Mouse (Mus musculus) brain, adult 2 months (tissue): ENCODE data around the gene Zfp966.
"Not testable (repeated sequence)": the region's sequence is repeated elsewhere in the genome, so short reads cannot be mapped to it uniquely, and the experiment has no call there.

Source experiments
- DNase-seq: peaks from one replicate; pipeline ENCODE4 v3.0.0; 2011; ENCODE audit warnings: low read depth, low spot score

The Zfp966 gene

DNA sequence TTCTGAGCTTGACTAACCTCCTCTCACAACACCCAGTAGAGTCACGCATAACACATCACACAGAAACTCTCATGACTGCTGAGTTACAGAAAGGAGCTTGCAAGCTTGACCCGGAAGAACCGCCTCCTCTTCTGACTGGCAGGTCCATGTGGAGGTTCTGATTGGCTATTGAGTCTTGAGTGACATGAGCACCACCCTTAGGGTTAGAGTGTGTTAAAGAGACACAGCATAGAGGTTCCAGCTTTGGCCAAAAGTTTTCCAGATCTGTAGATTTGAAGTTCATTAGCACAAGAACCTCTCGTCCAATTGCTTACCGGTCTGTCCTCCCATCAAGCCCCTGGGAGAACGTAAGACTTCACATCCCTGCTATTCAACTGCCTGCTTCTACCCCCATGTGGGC, at the start of gene Zfp966:
Gene Zfp966 (minus strand): TSS at position 101 of the 400 bp plus-strand sequence.
- DNase-seq: not testable (repeated sequence)

GRCm38 (mm10) chr2:175965031-175965430, 34.1 kb upstream of the Zfp966 start, which contains the start of gene Gm2026:
Gene Gm2026 (plus strand): TSS chr2:175965331.
- DNase-seq: not testable (repeated sequence)

DNA sequence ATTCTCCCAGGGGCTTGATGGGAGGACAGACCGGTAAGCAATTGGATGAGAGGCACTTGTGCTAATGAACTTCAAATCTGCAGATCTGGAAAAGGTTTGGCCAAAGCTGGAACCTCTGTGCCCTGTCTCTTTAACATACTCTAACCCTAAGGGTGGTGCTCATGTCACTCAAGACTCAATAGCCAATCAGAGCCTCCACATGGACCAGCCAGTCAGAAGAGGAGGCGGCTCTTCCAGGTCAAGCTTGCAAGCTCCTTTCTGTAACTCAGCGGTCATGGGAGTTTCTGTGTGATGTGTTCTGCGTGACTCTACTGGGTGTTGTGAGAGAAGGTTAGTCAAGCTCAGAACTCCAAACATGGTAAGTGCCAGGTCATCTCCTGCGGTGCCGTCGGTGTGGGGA, 61.9 kb downstream of the Zfp966 start, which contains the start of gene Gm6710:
Gene Gm6710 (plus strand): TSS at position 196 of the 400 bp plus-strand sequence.
- not testable (repeated sequence) for DNase-seq
